14 mouse cellular contexts compared by ENCODE assay signal in genomic region chr3:149069436-149069835, GRCm38 (mm10).
"Had no signal": no experiment of that assay in that cellular context is flagged by ENCODE, and none has a peak within 500 bp of the region (broad histone marks: within the 10 kb centered on the region; RNA-seq: fewer than 3 reads in every experiment).

No protein-coding gene starts in this region.

- DNase-seq: kidney, adult 18-20 months; kidney, postnatal 14 days; lung, adult 2 months; lung, postnatal 36 days; right cerebral cortex, adult 18-20 months; thymus, adult 2 months; thymus, postnatal 25 days had no signal

- H3K36me3 ChIP-seq: intestine, embryonic 15.5 days; kidney, embryonic 15.5 days; limb, embryonic 10.5 days; liver, embryonic 15.5 days had no signal

- H3K4me3 ChIP-seq: intestine, embryonic 15.5 days; kidney, embryonic 15.5 days; left cerebral cortex, adult 2 months; limb, embryonic 10.5 days; liver, embryonic 15.5 days had no signal

- H3K4me2 ChIP-seq: intestine, embryonic 15.5 days; kidney, embryonic 15.5 days; liver, embryonic 11.5 days; liver, embryonic 15.5 days had no signal

- H3K27ac ChIP-seq: intestine, embryonic 15.5 days; kidney, embryonic 15.5 days; left cerebral cortex, adult 2 months; limb, embryonic 10.5 days; liver, embryonic 15.5 days; stomach, postnatal 0 days had no signal

- H3K9ac ChIP-seq: intestine, embryonic 15.5 days; kidney, embryonic 15.5 days; liver, embryonic 15.5 days had no signal

- H3K9me3 ChIP-seq: intestine, embryonic 15.5 days; kidney, embryonic 15.5 days; limb, embryonic 10.5 days; liver, embryonic 15.5 days had no signal

- H3K27me3 ChIP-seq: intestine, embryonic 15.5 days; kidney, embryonic 15.5 days; liver, embryonic 15.5 days had no signal

- H3K4me1 ChIP-seq: intestine, embryonic 15.5 days; liver, embryonic 15.5 days had no signal

- ATAC-seq: intestine, embryonic 15.5 days had no signal
